Mouse (Mus musculus) ovary, adult 10 weeks (tissue): ENCODE data around the gene Deup1. TPM values are rescaled to one million over a fixed set of nuclear protein-coding genes. Genes with fewer than 3 reads are reported as not detected.

Source experiments
- polyA plus RNA-seq: library from polyadenylated mRNA; stranded (reverse); fragments of 350-450 nt; fragmentation: Illumina TruSeq; extraction: RNeasy Lipid Tissue Mini Kit (QIAGEN cat#74804); gene quantifications from one replicate; pipeline ENCODE4 v1.2.3, GENCODE M21; 2014

The Deup1 gene
- polyA plus RNA-seq: 1.0 TPM

DNA sequence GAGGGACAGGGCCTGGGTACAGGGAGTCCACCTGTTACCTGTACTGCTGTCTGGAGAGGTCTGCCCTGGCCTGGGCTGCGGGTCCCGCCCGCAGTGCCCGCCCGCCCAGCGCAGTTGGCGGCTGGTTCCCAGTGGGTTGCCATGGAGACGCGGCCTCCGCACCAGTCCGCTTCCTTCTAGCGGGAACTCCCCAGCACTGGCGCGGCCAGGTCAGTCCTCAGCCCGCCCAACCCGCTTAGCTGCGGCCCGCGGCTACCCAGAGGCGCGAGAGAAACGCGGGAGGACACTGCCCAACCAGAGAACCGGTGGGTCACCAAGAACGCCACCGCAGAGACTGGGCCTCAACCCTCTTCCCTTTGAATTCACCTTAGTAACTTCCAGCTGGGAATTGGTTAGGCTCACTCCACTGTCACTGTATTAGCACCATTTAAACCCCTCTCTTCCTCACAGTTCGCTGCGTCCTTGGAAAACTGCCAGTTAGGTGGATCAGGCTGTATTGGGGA, at the start of gene Deup1:
Deup1 (minus strand) TSS at position 149 of the 503 bp plus-strand sequence.

Other genes starting within 250 kb of the Deup1 start
- 6.3 TPM for gene Smco4, start 134.5 kb downstream of the Deup1 start, polyA plus RNA-seq
- 29.6 TPM for gene Slc36a4, start 81.8 kb upstream of the Deup1 start, polyA plus RNA-seq
- not detected for gene Mtnr1b, start 246.6 kb upstream of the Deup1 start, polyA plus RNA-seq